Comparison of ENCODE assay signal across 8 mouse cellular contexts in the genomic region with DNA sequence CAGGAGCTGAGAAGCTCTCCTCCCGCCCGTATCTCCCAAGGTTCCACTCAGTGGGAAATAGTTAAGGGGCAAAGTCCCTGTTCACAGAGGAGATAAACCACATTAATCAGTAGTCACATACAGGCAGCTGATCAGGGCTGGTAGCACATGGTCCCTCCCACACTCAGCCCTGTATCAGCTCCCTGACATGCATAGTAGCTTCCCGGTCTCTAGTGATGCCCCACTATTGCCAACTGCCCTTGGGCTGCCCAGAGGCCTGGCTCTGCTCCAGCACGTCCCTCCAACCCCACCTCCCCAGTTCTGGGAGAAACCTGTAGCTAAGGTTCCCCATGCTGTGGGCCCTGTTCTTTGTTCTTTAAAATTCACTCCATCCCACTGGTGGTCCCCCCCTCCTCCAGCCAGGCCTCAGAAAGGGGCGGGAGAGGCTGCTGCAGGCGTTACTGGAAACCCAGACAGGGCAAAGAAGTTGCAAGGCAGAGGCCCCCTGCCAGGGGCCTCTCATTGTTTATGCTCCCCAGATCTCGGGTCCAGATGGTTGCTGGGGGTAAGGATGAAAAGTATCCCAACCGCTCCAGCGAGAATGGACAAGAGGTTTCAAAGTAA. TPM values are rescaled to one million over a fixed set of nuclear protein-coding genes. Genes with fewer than 3 reads are reported as not detected.
DNase-seq lines count a peak whose midpoint lies in the region; ATAC-seq and TF ChIP-seq lines count a peak whose summit lies in the region.

No protein-coding gene starts in this region.

- H3K9me3 ChIP-seq in hindbrain, embryonic 13.5 days, result no peaks in the 10 kb centered on the region
- H3K9me3 ChIP-seq in liver, embryonic 16.5 days (replicated peaks; ENCODE audit: control insufficient read depth, low read length), result no peaks in the 10 kb centered on the region

- peak overlapping the region; percentile 28; the same call in 1 of the 2 replicates for H3K27ac ChIP-seq in cortical plate, adult 2 months (ENCODE audit: insufficient read depth, low read length)
- peak overlapping the region; percentile 97 for H3K27ac ChIP-seq in hindbrain, embryonic 13.5 days
- H3K27ac ChIP-seq in liver, embryonic 16.5 days (ENCODE audit: low read length), result peak overlapping the region; percentile 95

- no peaks in the 10 kb centered on the region for H3K27me3 ChIP-seq in hindbrain, embryonic 13.5 days
- no peaks in the 10 kb centered on the region for H3K27me3 ChIP-seq in liver, embryonic 16.5 days (ENCODE audit: control insufficient read depth, insufficient read depth, low read depth, low read length)

- H3K4me3 ChIP-seq in cortical plate, adult 2 months (ENCODE audit: insufficient read depth, low read length), result peak overlapping the region; percentile 78
- H3K4me3 ChIP-seq in hindbrain, embryonic 13.5 days, result peak overlapping the region; percentile 89
- peak overlapping the region; percentile 75 for H3K4me3 ChIP-seq in liver, embryonic 16.5 days (ENCODE audit: low read depth, low read length)

- WGBS in hindbrain, embryonic 13.5 days, result under 1% methylated on average over 9 of the region's 9 CpGs
- 7% methylated on average over 9 of the region's 9 CpGs for WGBS in liver, embryonic 16.5 days (ENCODE audit: insufficient replicate concordance)

- TF ChIP-seq POLR2A in cortical plate, adult 2 months (IDR thresholded peaks at IDR 0.05; ENCODE audit: extremely low read depth, insufficient read depth, low read length), result no peak

- peak overlapping the region; percentile 67 for H3K4me2 ChIP-seq in hindbrain, embryonic 13.5 days
- H3K4me2 ChIP-seq in liver, embryonic 16.5 days (ENCODE audit: low read depth, low read length), result peak overlapping the region; percentile 97

- TF ChIP-seq CTCF in cortical plate, adult 2 months (IDR thresholded peaks at IDR 0.05; ENCODE audit: extremely low read depth, insufficient read depth, low read length), result no peak

- peak overlapping the region; percentile 92 for H3K9ac ChIP-seq in hindbrain, embryonic 13.5 days
- H3K9ac ChIP-seq in liver, embryonic 16.5 days (ENCODE audit: low read depth, low read length), result peak overlapping the region; percentile 87

- intact Hi-C loops in left cerebral cortex, postnatal 25 days (cut with DNase I), result loop anchor here (2.0 kb wide), 3 partner anchors 35 to 57 kb away; no protein-coding TSS in a partner anchor

- DNase-seq in spleen, adult 12 weeks (ENCODE audit: low spot score), result peak; percentile 60
- no peak for DNase-seq in spleen, adult 18-20 months
- DNase-seq in spleen, postnatal 4 days (ENCODE audit: low spot score in 2 of 2), result peak; percentile 66 to 74
- DNase-seq in cerebellum, postnatal 14 days, result no peak
- DNase-seq in left cerebral cortex, postnatal 25 days (ENCODE audit: low spot score in 2 of 2), result no peak

- no peaks in the 10 kb centered on the region for H3K4me1 ChIP-seq in cortical plate, adult 2 months (ENCODE audit: control insufficient read depth, insufficient read depth, low read length)
- peaks cover 58% of the 10 kb centered on the region for H3K4me1 ChIP-seq in hindbrain, embryonic 13.5 days (replicated peaks)
- peaks cover 56% of the 10 kb centered on the region for H3K4me1 ChIP-seq in liver, embryonic 16.5 days (ENCODE audit: control insufficient read depth, low read depth, low read length)

- H3K36me3 ChIP-seq in hindbrain, embryonic 13.5 days, result no peaks in the 10 kb centered on the region
- no peaks in the 10 kb centered on the region for H3K36me3 ChIP-seq in liver, embryonic 16.5 days (ENCODE audit: control insufficient read depth, insufficient read depth)

- peak; percentile 37; the same call in 1 of the 2 replicates for ATAC-seq in hindbrain, embryonic 13.5 days (ENCODE audit: low FRiP score)
- peak; percentile 77 for ATAC-seq in liver, embryonic 16.5 days (ENCODE audit: low read depth)

RNA-seq across cellular contexts. Expression of gene Cdc42ep4, which starts 1.8 kb away (rescaled TPM):
- polyA plus RNA-seq in cortical plate, adult 2 months (2012; rRNA removed), result 24.3 and 24.7 TPM in 2 replicates
- 73.0 and 73.7 TPM in 2 replicates for polyA plus RNA-seq in hindbrain, embryonic 13.5 days (2015; fragmentation: Nextera tagmentation; extraction: Ambion mirVana)
- polyA plus RNA-seq in liver, embryonic 16.5 days (2015; fragmentation: Nextera tagmentation; extraction: Ambion mirVana), result 16.7 and 18.4 TPM in 2 replicates
- 10 to 100 TPM; 26.7 to 31.7 TPM for total RNA-seq in left cerebral cortex, postnatal 25 days (2021)

RNA-seq across cellular contexts. Expression of gene Cpsf4l, which starts 40.0 kb away (rescaled TPM):
- 0.06 and 0.08 TPM in 2 replicates for polyA plus RNA-seq in cortical plate, adult 2 months (2012; rRNA removed)
- 0.48 and 0.52 TPM in 2 replicates for polyA plus RNA-seq in hindbrain, embryonic 13.5 days (2015; fragmentation: Nextera tagmentation; extraction: Ambion mirVana)
- polyA plus RNA-seq in liver, embryonic 16.5 days (2015; fragmentation: Nextera tagmentation; extraction: Ambion mirVana), result 0.18 TPM in 1 of 2 replicates, not detected in the other
- total RNA-seq in left cerebral cortex, postnatal 25 days (2021), result under 1 TPM in 1 of 2 experiments, not detected in 1; 0.44 TPM

Comparison
In these comparisons a context has a peak if more than half of its experiments do, and no peak if none do; other contexts are left out.
1. DNase-seq: peak in spleen, adult 12 weeks (single experiment) and spleen, postnatal 4 days (2 of 2); none in spleen, adult 18-20 months (0 of 2), cerebellum, postnatal 14 days (0 of 2) and left cerebral cortex, postnatal 25 days (0 of 2).
2. H3K27ac ChIP-seq: peak in every context shown above with its lines; median percentile 97 in hindbrain, embryonic 13.5 days; 95 in liver, embryonic 16.5 days; 28 in cortical plate, adult 2 months.
3. Peak in every context shown above with its lines, with median percentiles within 50 percentile points of each other: H3K4me3 ChIP-seq.